Mouse (Mus musculus) kidney, adult 8-10 months (tissue): ENCODE results near the gene Spag4.
"Not testable (repeated sequence)": the region's sequence is repeated elsewhere in the genome, so short reads cannot be mapped to it uniquely, and the experiment has no call there.

Experiments
- DNase-seq, 2 experiments: peaks; one replicate each; pipeline ENCODE4 v3.0.0; 2022

Spag4 gene

GRCm38 (mm10) chr2:156110627-156111357 is 45.8 kb downstream of the Spag4 start:
- no peak for DNase-seq

DNA sequence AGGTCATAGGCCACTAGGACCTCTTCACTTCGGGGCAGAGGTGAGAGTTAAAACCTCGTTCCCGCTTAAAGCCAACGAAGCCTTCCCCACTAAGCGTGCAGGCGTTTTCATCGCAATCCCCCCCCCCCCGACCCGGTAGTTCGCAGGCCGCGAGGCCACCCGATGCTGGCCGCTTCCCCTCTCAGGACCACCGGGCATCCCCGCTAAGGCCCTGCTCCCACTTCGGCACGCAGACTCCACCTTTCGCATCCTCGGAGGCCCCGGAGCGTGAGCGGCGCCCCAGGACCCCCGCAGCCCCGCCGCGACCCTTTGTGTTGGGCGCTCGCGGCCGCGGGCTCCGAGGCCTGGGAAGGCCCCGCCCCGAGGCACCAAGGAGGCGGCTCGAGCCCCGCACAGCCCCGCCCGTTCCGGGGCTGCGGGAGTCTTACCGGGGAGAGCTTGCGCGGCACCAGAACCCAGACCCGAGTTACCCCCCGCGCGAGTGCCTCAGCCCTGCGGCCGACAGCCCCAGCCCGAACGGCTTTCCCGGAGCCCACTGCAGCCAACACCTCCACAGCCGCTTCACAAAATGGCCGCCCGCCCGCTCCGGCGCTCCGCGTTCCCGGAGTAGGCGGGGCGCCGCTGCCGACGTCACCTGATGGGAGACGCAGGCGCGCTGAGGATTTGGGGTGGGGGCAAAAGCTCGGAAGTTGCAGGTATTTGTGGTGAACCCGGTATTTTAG is 46.5 kb downstream of the Spag4 start, which contains the start of the genes Cpne1 and Rbm12:
Cpne1 (minus strand) TSS at position 608 of the 722 bp plus-strand sequence.
Rbm12 (minus strand) TSS at position 621 of the 722 bp plus-strand sequence.
- DNase-seq, result peak; percentile 84 to 91

DNA sequence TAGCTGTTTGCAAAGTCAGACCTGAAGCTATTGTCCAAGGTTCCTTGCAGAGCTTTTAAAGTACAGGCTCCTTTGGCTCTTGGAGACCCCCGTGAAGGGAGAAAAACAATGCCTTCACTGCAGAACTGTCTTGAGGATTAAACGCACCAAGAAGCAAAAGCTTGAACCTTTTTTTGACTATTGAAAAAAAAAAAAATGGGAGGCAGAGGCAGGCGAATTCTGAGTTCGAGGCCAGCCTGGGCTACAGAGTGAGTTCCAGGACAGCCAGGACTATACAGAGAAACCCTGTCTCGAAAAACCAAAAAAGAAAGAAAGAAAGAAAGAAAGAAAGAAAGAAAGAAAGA is 47.1 kb downstream of the Spag4 start:
- not testable (repeated sequence) for DNase-seq

GRCm38 (mm10) chr2:156119566-156119965 is 54.6 kb downstream of the Spag4 start:
- no peak for DNase-seq
